Comparison of ENCODE assay signal across 10 mouse cellular contexts in genomic region chr6:72699467-72700126, GRCm38 (mm10).
DNase-seq lines count a peak whose midpoint lies in the region; ATAC-seq and TF ChIP-seq lines count a peak whose summit lies in the region.
"Had no signal": no experiment of that assay in that cellular context is flagged by ENCODE, and none has a peak within 500 bp of the region (broad histone marks: within the 10 kb centered on the region; RNA-seq: fewer than 3 reads in every experiment).

No protein-coding gene starts in this region.

- no peak for TF ChIP-seq CTCF in midbrain, postnatal 0 days (IDR thresholded peaks at IDR 0.05)

- DNase-seq in ZHBTc4 (ENCODE audit: low read depth, low spot score), result peak; percentile 68
- DNase-seq in embryonic facial prominence, embryonic 10.5 days (ENCODE audit: low spot score), result peak; percentile 75
- peak; percentile 53 for DNase-seq in midbrain, postnatal 0 days (ENCODE audit: low spot score)
- no peak for DNase-seq in adrenal gland, postnatal 10 days
- DNase-seq in adrenal gland, postnatal 36 days, result no peak
- no peak for DNase-seq in kidney, postnatal 14 days
- DNase-seq: heart, postnatal 10 days had no signal

- H3K4me2 ChIP-seq in hindbrain, embryonic 13.5 days, result no peak overlapping the region
- H3K4me2 ChIP-seq in midbrain, postnatal 0 days (ENCODE audit: low read depth, low read length, poor library complexity, severe bottlenecking), result no peak overlapping the region
- H3K4me2 ChIP-seq: kidney, embryonic 15.5 days; liver, embryonic 15.5 days had no signal

- peaks cover 7% of the 10 kb centered on the region; the same call in 1 of the 2 replicates for H3K9me3 ChIP-seq in embryonic facial prominence, embryonic 10.5 days
- H3K9me3 ChIP-seq in hindbrain, embryonic 13.5 days, result no peaks in the 10 kb centered on the region
- no peaks in the 10 kb centered on the region for H3K9me3 ChIP-seq in midbrain, postnatal 0 days (ENCODE audit: low read length)
- H3K9me3 ChIP-seq: kidney, embryonic 15.5 days; liver, embryonic 15.5 days had no signal

- peak; percentile 68 for ATAC-seq in hindbrain, embryonic 13.5 days (ENCODE audit: low FRiP score)
- peak; percentile 77 for ATAC-seq in midbrain, postnatal 0 days (ENCODE audit: low FRiP score)

- H3K27me3 ChIP-seq in embryonic facial prominence, embryonic 10.5 days (replicated peaks; ENCODE audit: low read depth, poor library complexity, severe bottlenecking), result no peaks in the 10 kb centered on the region
- peaks cover 5% of the 10 kb centered on the region; the same call in 1 of the 2 replicates for H3K27me3 ChIP-seq in hindbrain, embryonic 13.5 days
- H3K27me3 ChIP-seq in midbrain, postnatal 0 days (ENCODE audit: insufficient read depth, low read length), result no peaks in the 10 kb centered on the region
- H3K27me3 ChIP-seq: kidney, embryonic 15.5 days; liver, embryonic 15.5 days had no signal

- WGBS in embryonic facial prominence, embryonic 10.5 days, result 32% methylated on average over 5 of the region's 5 CpGs
- WGBS in hindbrain, embryonic 13.5 days, result 24% methylated on average over 5 of the region's 5 CpGs
- 29% methylated on average over 5 of the region's 5 CpGs for WGBS in midbrain, postnatal 0 days

- peak overlapping the region; percentile 49 for H3K27ac ChIP-seq in embryonic facial prominence, embryonic 10.5 days (replicated peaks)
- H3K27ac ChIP-seq in hindbrain, embryonic 13.5 days, result no peak overlapping the region
- H3K27ac ChIP-seq in midbrain, postnatal 0 days (ENCODE audit: low read depth, low read length), result no peak overlapping the region
- H3K27ac ChIP-seq: kidney, embryonic 15.5 days; liver, embryonic 15.5 days had no signal

- H3K36me3 ChIP-seq in embryonic facial prominence, embryonic 10.5 days (replicated peaks), result peaks cover 31% of the 10 kb centered on the region
- H3K36me3 ChIP-seq in hindbrain, embryonic 13.5 days, result no peaks in the 10 kb centered on the region
- H3K36me3 ChIP-seq in midbrain, postnatal 0 days (ENCODE audit: insufficient read depth, low read length), result no peaks in the 10 kb centered on the region
- H3K36me3 ChIP-seq: liver, embryonic 15.5 days had no signal

- peaks cover 62% of the 10 kb centered on the region for H3K4me1 ChIP-seq in embryonic facial prominence, embryonic 10.5 days
- H3K4me1 ChIP-seq in hindbrain, embryonic 13.5 days (replicated peaks), result peaks cover 25% of the 10 kb centered on the region
- no peaks in the 10 kb centered on the region for H3K4me1 ChIP-seq in midbrain, postnatal 0 days (ENCODE audit: insufficient read depth, low read length)

- no peak overlapping the region for H3K9ac ChIP-seq in hindbrain, embryonic 13.5 days
- H3K9ac ChIP-seq in midbrain, postnatal 0 days (replicated peaks; ENCODE audit: low read length, poor library complexity, severe bottlenecking), result no peak overlapping the region
- H3K9ac ChIP-seq: kidney, embryonic 15.5 days; liver, embryonic 15.5 days had no signal

- H3K4me3 ChIP-seq in embryonic facial prominence, embryonic 10.5 days, result no peak overlapping the region
- H3K4me3 ChIP-seq in hindbrain, embryonic 13.5 days, result no peak overlapping the region
- no peak overlapping the region for H3K4me3 ChIP-seq in midbrain, postnatal 0 days (ENCODE audit: low read depth, low read length)
- H3K4me3 ChIP-seq: kidney, embryonic 15.5 days; liver, embryonic 15.5 days had no signal

Comparison
In these comparisons a context has a peak if more than half of its experiments do, and no peak if none do; other contexts are left out.
1. DNase-seq: peak in ZHBTc4 (single experiment), embryonic facial prominence, embryonic 10.5 days (single experiment) and midbrain, postnatal 0 days (single experiment); none in adrenal gland, postnatal 10 days (single experiment), adrenal gland, postnatal 36 days (0 of 2) and kidney, postnatal 14 days (single experiment).